Mouse (Mus musculus) heart, embryonic 12.5 days (tissue): ENCODE results near the gene Tent5c. TPM values are rescaled to one million over a fixed set of nuclear protein-coding genes. Genes with fewer than 3 reads are reported as not detected.
A peak's percentile ranks its signal among the peaks of the same experiment; 100 is the strongest.

ENCODE experiments used
- ATAC-seq: fragments of 200-750 bp; cut with Nextera tagmentation; 2 replicates; pipeline ENCODE4 v1.8.0; 2017; ENCODE audit warnings: moderate TSS enrichment, moderate library complexity; ENCODE audit not compliant: insufficient number of reproducible peaks, low FRiP score
- H3K27ac ChIP-seq: fragments of 300-500 bp; sonication (generic); 2 replicates; pipeline ENCODE4 v1.5.1; 2016; ENCODE audit warnings: mild to moderate bottlenecking, moderate library complexity; ENCODE audit not compliant: poor library complexity, severe bottlenecking
- H3K27me3 ChIP-seq: fragments of 300-500 bp; sonication (generic); replicated peaks from 2 replicates; pipeline ENCODE4 v1.6.1; 2016; ENCODE audit warnings: mild to moderate bottlenecking, moderate library complexity
- H3K36me3 ChIP-seq: fragments of 300-500 bp; sonication (generic); 2 replicates; pipeline ENCODE4 v1.6.1; 2016; ENCODE audit warnings: mild to moderate bottlenecking, moderate library complexity
- H3K4me1 ChIP-seq: fragments of 300-500 bp; sonication (generic); replicated peaks from 2 replicates; pipeline ENCODE4 v1.6.1; 2016; ENCODE audit warnings: mild to moderate bottlenecking
- H3K4me2 ChIP-seq: fragments of 300-500 bp; sonication (generic); 2 replicates; pipeline ENCODE4 v1.6.1; 2016; ENCODE audit warnings: mild to moderate bottlenecking, moderate library complexity
- H3K4me3 ChIP-seq: fragments of 300-500 bp; sonication (generic); 2 replicates; pipeline ENCODE4 v1.5.1; 2016; ENCODE audit warnings: mild to moderate bottlenecking
- H3K9ac ChIP-seq: fragments of 300-500 bp; sonication (generic); 2 replicates; pipeline ENCODE4 v1.6.1; 2016; ENCODE audit warnings: mild to moderate bottlenecking, moderate library complexity
- H3K9me3 ChIP-seq: fragments of 300-500 bp; sonication (generic); replicated peaks from 2 replicates; pipeline ENCODE4 v1.6.1; 2016; ENCODE audit warnings: mild to moderate bottlenecking, moderate library complexity
- WGBS: fragments of 180-500 bp; shearing (Covaris S2); methylation state at CpG from one replicate; pipeline ENCODE4 v1.1.7; 2016; 5-methylcytosine and 5-hydroxymethylcytosine counted together
- polyA plus RNA-seq: library from polyadenylated mRNA; unstranded; fragments of >200 nt; fragmentation: Nextera tagmentation; extraction: Ambion mirVana; gene quantifications from 2 replicates; pipeline ENCODE4 v1.2.1, GENCODE M21; 2016

Tent5c gene
- polyA plus RNA-seq: 24.8 and 27.8 TPM in 2 replicates

DNA sequence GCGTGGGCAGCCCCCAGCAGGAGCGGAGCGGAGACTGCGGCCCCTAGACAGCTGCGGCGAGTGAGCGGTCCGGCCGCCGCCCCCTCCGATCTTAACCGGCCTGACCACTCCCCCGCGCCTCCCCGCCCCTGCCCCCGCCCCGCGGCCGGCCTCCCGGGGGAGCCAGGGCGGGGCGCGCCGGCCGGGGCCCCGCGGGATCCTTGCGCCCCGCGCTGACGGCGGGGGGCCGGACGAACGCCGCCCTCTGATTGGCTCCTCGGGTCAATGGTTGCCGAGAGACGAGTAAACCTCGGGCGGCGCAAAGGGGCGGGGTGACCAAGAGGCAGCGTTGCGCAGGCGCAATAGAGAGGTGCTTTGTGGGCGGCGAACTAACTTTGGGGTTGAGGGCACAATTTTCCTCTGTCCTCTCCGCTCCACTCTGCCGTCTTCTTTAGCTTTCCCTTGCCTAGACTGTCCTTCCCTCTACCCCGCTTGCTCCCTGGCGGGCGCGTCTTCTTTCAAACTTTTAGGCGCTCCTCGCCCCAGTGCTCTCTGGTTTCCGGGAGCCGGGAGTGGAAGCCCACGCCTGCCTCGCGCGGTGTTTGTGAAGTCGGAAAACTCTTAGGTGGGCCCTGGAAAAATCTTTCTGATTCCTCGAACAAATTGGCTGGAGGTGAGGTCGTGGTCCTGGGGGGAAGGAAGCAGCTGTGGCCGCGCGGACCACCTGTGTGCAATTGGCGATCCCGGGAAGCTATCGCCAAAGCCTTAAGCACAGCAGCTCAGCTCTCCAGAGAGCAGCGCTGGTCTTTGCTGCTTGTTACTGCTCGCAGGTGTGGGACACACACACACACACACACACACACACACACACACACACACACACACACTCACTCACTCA is at the start of gene Tent5c:
Gene Tent5c, minus strand, starts transcription at position 192 of the 877 bp plus-strand sequence.
- Histone ChIP-seq H3K4me3 (peak within 1 kb of the TSS; percentile 76), H3K4me2 (peak within 1 kb of the TSS; percentile 99), H3K36me3 (no peaks in the 10 kb centered on the region), H3K4me1 (peaks cover 7% of the 10 kb centered on the region), H3K9ac (peak within 1 kb of the TSS; percentile 76), H3K9me3 (no peaks in the 10 kb centered on the region), H3K27me3 (peaks cover 25% of the 10 kb centered on the region), H3K27ac (peak within 1 kb of the TSS; percentile 32; the same call in 1 of the 2 replicates)
- under 1% methylated on average over 73 of the region's 73 CpGs for WGBS
- peak; percentile 96 for ATAC-seq

DNA sequence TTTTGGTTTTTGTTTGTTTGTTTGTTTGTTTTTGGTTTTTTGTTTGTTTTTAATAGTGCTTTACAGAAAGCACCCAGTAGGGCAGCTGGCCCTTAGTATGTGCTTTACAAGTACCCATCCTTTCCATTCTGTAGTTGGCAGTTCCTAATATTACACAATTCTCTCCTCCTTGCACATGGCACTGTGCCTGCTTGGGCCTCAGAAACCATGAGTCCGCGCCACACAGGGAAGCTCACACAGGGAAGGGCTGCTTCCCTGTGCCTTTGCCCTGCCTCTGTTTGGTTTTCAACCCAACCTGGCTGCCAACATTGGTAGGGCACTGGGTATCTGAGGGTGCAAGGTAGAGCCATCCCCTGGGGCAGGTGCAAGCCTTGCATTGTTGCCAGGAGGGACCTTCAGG is 47.6 kb upstream of the Tent5c start:
- no peak for ATAC-seq
- Histone ChIP-seq H3K27me3 (no peaks in the 10 kb centered on the region), H3K4me1 (no peaks in the 10 kb centered on the region), H3K27ac (no peak overlapping the region), H3K4me2 (no peak overlapping the region), H3K36me3 (no peaks in the 10 kb centered on the region), H3K9me3 (no peaks in the 10 kb centered on the region), H3K9ac (no peak overlapping the region), H3K4me3 (no peak overlapping the region)
- WGBS: 98% methylated on average over 2 of the region's 2 CpGs

GRCm38 (mm10) chr3:100535902-100536301 is 46.8 kb upstream of the Tent5c start:
- ATAC-seq: no peak
- WGBS: 55% methylated on average over 4 of the region's 4 CpGs
- H3K27ac ChIP-seq: no peak overlapping the region
- no peaks in the 10 kb centered on the region for H3K9me3 ChIP-seq
- H3K36me3 ChIP-seq: no peaks in the 10 kb centered on the region
- H3K9ac ChIP-seq: no peak overlapping the region
- no peak overlapping the region for H3K4me3 ChIP-seq
- no peak overlapping the region for H3K4me2 ChIP-seq
- H3K27me3 ChIP-seq: no peaks in the 10 kb centered on the region
- H3K4me1 ChIP-seq: no peaks in the 10 kb centered on the region

DNA sequence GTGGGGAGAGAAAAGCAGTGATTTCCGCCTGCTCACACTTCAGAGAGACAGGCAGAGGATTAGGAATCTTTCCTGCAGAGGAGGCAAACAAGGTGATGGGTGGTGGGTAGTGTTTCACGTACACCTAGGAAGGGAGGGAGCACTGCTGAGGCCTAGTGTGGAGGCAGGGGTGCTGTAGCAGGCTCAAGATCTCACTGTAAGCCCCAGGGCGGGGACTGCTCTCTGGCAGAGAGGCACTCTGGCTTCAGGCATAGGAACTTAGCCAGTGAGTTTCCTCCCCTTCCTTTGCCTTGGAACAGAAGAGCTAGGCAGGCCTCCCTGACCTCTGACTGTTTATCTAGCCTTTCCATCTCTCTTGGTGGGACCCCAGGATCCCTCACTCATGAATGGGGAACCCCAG is 46.2 kb upstream of the Tent5c start:
- H3K27ac ChIP-seq: no peak overlapping the region
- H3K27me3 ChIP-seq: no peaks in the 10 kb centered on the region
- no peaks in the 10 kb centered on the region for H3K36me3 ChIP-seq
- ATAC-seq: no peak
- no peaks in the 10 kb centered on the region for H3K9me3 ChIP-seq
- no peak overlapping the region for H3K4me2 ChIP-seq
- H3K9ac ChIP-seq: no peak overlapping the region
- no peaks in the 10 kb centered on the region for H3K4me1 ChIP-seq
- no peak overlapping the region for H3K4me3 ChIP-seq
- WGBS: 55% methylated on average over 3 of the region's 3 CpGs

DNA sequence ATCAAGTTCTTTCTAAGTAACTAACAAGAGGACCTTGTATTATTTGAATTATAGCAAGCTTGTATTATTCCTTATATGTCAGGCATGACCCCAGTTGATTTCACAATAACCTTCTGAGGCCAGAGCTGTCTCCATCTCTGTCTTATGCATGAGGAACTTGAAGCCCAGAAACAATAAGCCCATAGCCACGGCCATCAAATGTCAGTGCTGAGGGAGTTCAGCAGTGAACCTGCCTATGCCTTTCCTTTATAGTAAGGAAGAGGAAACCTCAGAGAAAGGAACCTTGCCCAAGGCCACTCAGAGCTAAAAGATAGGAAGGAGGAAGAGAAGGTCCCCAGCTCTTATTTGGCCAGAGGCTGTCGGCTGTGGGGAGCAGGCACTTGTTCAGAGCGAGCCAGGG is 45.3 kb upstream of the Tent5c start:
- H3K9ac ChIP-seq: no peak overlapping the region
- no peak overlapping the region for H3K4me2 ChIP-seq
- no peak overlapping the region for H3K27ac ChIP-seq
- no peaks in the 10 kb centered on the region for H3K9me3 ChIP-seq
- no peaks in the 10 kb centered on the region for H3K27me3 ChIP-seq
- H3K4me1 ChIP-seq: no peaks in the 10 kb centered on the region
- no peak for ATAC-seq
- H3K36me3 ChIP-seq: no peaks in the 10 kb centered on the region
- H3K4me3 ChIP-seq: no peak overlapping the region
- 64% methylated on average over 3 of the region's 3 CpGs for WGBS

- H3K9ac ChIP-seq: no peak overlapping the region
- H3K36me3 ChIP-seq: no peaks in the 10 kb centered on the region
- no peak for ATAC-seq
These were observed 44.3 kb upstream of the Tent5c start for GRCm38 (mm10) chr3:100533429-100533828.

GRCm38 (mm10) chr3:100530919-100531318 is 41.8 kb upstream of the Tent5c start:
- H3K9me3 ChIP-seq: no peaks in the 10 kb centered on the region
- no peaks in the 10 kb centered on the region for H3K36me3 ChIP-seq
- H3K4me2 ChIP-seq: no peak overlapping the region
- no peaks in the 10 kb centered on the region for H3K4me1 ChIP-seq
- H3K27ac ChIP-seq: no peak overlapping the region
- WGBS: 86% methylated on average over 5 of the region's 5 CpGs
- no peaks in the 10 kb centered on the region for H3K27me3 ChIP-seq
- H3K9ac ChIP-seq: no peak overlapping the region
- no peak for ATAC-seq
- no peak overlapping the region for H3K4me3 ChIP-seq

More at GRCm38 (mm10) chr3:100533429-100533828, 44.3 kb upstream of the Tent5c start:
- Histone ChIP-seq H3K27ac (no peak overlapping the region), H3K27me3 (no peaks in the 10 kb centered on the region), H3K4me3 (no peak overlapping the region), H3K4me1 (no peaks in the 10 kb centered on the region), H3K4me2 (no peak overlapping the region), H3K9me3 (no peaks in the 10 kb centered on the region)

DNA sequence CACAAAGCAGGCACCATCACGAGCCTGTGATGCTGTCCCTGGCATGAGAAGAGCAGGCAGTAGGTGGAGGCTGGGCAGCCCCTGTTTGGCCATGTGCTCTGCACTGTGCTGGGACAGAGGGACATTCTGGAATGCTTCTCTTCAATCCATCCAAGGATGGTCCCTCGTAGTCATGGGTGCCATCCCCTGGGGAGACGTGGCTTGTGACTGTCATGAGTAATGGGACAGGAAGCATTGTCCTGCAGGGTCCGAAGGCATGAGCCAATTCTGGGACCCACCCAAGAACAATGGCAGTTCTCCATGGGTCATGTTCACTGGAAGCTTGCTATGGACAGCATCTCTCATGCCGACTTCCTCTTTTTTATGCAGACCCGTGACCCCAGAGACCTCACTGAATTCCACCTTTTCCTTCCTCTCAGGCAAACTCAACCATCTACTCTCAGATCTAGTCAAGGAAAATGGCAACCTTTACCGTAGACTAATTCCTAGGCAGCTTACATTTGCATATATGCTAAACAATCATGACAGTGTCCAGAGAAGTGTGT is 41.2 kb upstream of the Tent5c start:
- 83% methylated on average over 7 of the region's 7 CpGs for WGBS
- no peak overlapping the region for H3K27ac ChIP-seq
- H3K9me3 ChIP-seq: no peaks in the 10 kb centered on the region
- ATAC-seq: no peak
- H3K9ac ChIP-seq: no peak overlapping the region
- H3K36me3 ChIP-seq: no peaks in the 10 kb centered on the region
- no peak overlapping the region for H3K4me3 ChIP-seq
- no peaks in the 10 kb centered on the region for H3K4me1 ChIP-seq
- H3K4me2 ChIP-seq: no peak overlapping the region
- H3K27me3 ChIP-seq: no peaks in the 10 kb centered on the region

DNA sequence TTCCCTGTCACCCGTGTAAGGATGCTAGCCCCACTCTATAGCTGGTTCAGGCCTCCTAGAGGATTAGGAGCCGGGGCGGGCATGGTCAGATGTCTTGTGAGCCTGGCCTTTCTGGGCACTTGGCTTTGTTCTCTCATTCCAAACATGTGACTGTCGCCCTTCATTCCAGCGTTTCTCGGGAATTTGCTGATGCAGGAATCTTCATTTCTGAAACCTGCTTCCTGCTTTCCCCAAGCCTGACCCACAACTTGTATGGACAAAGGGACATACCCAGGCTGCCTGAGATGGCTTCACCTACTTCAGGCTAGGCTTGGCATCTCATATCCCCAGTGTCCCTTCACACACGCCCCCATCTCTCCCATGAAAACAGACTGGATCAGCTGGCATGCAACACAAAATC is 33.5 kb upstream of the Tent5c start:
- Histone ChIP-seq H3K9ac (no peak overlapping the region), H3K27me3 (no peaks in the 10 kb centered on the region), H3K4me3 (no peak overlapping the region), H3K4me2 (no peak overlapping the region), H3K27ac (no peak overlapping the region), H3K4me1 (no peaks in the 10 kb centered on the region), H3K9me3 (no peaks in the 10 kb centered on the region), H3K36me3 (no peaks in the 10 kb centered on the region)
- ATAC-seq: no peak
- WGBS: 69% methylated on average over 7 of the region's 7 CpGs

- WGBS: 38% methylated on average over 1 of the region's 1 CpGs
- H3K27ac ChIP-seq: no peak overlapping the region
- no peaks in the 10 kb centered on the region for H3K4me1 ChIP-seq
- H3K9me3 ChIP-seq: no peaks in the 10 kb centered on the region
- no peak for ATAC-seq
- H3K4me3 ChIP-seq: no peak overlapping the region
- H3K4me2 ChIP-seq: no peak overlapping the region
- no peak overlapping the region for H3K9ac ChIP-seq
- no peaks in the 10 kb centered on the region for H3K27me3 ChIP-seq
- no peaks in the 10 kb centered on the region for H3K36me3 ChIP-seq
These were observed 32.5 kb upstream of the Tent5c start for GRCm38 (mm10) chr3:100521626-100522025.

- Histone ChIP-seq H3K27ac (no peak overlapping the region), H3K9me3 (no peaks in the 10 kb centered on the region), H3K4me1 (no peaks in the 10 kb centered on the region), H3K4me2 (no peak overlapping the region), H3K4me3 (no peak overlapping the region), H3K27me3 (no peaks in the 10 kb centered on the region), H3K36me3 (no peaks in the 10 kb centered on the region), H3K9ac (no peak overlapping the region)
- ATAC-seq: no peak
- WGBS: 82% methylated on average over 5 of the region's 5 CpGs
These were observed 26.6 kb upstream of the Tent5c start for GRCm38 (mm10) chr3:100515754-100516141.
